Mouse (Mus musculus) hematopoietic stem cell, adult 5-6 weeks (primary cell): ENCODE data around the gene Auh. TPM values are rescaled to one million over a fixed set of nuclear protein-coding genes. Genes with fewer than 3 reads are reported as not detected.
A peak's percentile ranks its signal among the peaks of the same experiment; 100 is the strongest.

Source experiments
- ATAC-seq, 2 experiments: fragments of 125-278 bp in 1 of 2; replicated peaks in 1 of 2; 2 replicates each; pipeline ENCODE4 v1.8.0; 2016 to 2017; ENCODE audit warnings: inconsistent platforms in 2 of 2, mild to moderate bottlenecking in 2 of 2, moderate number of reproducible peaks in 2 of 2, low read depth in 1 of 2, moderate TSS enrichment in 1 of 2; ENCODE audit not compliant: low FRiP score in 2 of 2, poor library complexity in 2 of 2, severe bottlenecking in 2 of 2, insufficient read depth in 1 of 2, low TSS enrichment in 1 of 2
- total RNA-seq: library from RNA; stranded (forward); fragments of 172-1452, 232-1000 nt; gene quantifications from 2 replicates; pipeline ENCODE4 v1.2.3, GENCODE M21; 2017

Auh gene
- 43.3 and 45.4 TPM in 2 replicates for total RNA-seq

DNA sequence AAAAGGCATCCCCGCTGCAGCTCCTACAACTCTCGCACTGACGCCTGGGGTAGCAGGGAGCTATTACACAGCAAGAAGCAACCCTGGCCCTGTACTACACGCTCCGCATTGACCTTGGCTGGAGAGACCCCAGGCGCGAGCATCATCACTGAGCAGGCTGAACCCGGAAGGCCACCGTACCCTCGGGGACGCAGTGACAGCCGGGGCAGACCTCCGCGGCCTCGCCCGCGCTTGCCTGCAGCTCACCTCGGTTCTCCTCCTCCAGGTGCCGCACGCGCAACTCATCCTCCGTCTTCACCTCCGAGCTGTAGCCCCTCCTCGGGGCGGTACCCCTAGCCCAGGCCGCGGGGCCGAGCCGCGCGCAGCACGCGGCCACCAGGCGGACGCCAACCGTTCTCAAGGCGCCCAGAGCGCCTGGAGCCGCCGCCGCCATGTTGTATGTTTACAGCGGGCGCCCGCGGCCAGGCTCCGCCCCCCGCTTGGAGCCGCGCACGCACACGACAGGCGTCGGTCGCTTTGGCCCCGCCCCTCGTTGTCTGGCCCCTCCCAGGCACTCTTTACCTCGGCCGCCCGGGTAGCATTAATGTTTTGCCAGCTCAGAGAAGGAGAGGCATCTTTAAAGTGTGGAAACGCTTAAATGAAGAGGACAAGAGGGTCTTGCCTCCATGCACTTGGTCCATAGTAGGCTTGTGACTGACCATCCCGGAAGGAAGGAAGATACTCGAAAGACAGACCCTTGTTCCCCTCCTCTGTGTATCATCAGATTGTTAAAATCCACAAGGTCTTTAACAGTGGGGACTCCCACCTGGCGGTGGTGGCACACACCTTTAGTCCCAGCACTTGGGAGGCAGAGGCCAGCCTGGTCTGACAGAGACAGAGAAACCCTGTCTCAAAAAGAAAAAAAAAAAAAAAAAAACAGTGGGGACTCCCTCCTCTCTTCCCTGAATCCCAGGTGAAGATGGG is at the start of gene Auh:
Gene Auh, minus strand, starts transcription at position 473 of the 963 bp plus-strand sequence.
- ATAC-seq = peak; percentile 89 to 96

DNA sequence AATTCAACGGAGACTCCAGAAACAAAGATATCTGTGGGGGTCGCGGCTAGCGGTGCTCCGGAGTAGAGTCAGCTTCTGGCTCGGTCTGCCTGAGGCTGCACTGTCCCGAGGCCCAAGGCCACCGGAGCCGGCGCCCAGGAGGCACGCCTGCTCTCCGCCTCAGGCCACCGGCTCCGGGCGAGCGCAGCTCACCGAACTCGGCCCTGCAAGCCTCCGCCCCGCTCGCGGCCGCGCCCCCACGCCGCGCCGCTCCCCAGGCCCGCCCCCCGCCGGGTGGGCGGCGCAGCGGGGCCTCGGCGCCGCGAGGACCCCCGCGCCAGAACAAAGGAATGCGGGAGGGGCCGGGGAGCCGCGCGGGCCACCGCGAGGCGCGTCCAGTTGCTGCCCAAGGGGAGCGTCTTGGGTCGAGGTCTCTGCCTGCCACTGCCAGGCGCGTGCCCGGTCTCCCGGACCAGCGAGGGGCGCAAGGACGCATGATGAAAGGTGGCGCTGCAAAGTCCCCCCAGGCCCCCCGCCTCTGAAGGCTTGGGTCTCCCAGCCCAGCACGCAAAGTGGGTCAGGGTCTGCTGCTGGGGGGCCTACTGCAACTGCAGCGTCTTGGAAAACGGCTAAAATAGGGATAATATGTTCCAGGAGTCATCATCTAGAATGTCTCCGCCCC is 49.0 kb upstream of the Auh start:
- ATAC-seq = no peak

DNA sequence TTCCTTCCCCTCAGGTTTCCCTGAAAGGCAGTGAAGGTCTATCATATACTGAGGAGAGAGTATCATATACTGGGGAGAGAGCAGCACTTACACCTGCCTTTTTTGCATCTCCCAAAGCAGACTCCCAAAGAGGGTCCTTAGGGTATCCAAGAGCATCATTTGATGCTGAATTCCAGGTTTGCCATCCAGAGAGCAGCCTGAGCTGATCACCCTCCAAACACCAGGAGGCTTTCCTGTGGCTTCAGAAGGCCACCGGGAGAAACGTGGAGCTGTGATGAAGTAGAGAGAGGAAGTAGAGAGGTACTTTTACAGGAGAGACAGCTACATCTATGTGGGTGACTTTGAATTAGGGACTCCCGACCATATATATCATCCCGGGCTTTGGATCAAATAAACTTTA is 48.3 kb upstream of the Auh start:
- no peak for ATAC-seq

DNA sequence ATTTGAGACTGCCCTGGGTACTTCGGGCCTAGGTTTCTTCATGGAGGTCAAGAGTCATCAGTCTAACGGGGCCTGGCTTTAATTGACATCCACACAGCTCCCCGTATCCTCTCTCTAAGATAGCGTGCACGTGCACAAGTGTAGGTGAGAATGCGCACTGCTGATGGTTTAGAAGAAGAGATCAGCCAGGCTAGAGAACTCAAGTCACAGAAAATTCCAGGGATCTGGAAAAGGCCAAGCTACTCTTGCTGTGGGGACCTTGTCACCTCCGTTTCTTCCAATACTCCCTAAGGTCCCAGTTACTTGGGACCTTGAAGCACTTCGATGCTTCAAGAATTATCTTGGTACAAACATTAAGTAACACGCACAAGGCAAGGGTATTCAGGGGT is 47.7 kb upstream of the Auh start:
- no peak for ATAC-seq

DNA sequence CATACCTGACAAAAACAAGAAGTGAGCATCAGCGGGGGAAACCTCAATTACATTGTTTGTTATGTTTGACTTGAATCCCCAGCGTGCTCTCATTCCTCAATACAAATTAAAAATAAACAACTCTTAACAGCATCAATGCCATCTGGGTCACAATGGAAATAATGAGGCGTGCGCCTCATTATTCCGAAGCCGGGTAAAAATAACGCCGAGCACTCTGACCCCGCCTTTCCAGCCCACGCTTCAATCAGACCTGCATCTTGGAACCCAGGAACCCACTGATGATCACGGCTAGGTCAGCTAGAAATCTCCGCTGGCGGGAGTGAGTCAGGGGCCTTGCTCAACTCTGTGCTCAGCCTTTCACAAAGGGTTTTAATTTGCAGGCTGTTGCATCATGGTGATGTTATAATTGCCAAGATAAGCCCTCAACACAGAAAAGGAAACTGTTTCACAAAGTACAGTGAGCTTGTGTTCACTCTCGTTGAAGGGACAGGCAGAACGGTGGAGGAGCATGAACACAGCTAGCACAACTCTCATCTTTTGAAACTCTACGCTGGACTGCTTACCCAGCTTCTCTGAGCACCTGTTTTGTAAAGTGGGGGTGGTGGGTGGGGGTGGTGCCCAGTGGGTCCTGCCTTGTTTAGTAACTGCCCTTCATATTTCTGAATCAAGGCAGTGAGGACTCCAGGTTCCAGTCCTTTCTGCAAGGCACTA is 47.2 kb upstream of the Auh start:
- no peak; a peak in 1 of 4 replicates for ATAC-seq

DNA sequence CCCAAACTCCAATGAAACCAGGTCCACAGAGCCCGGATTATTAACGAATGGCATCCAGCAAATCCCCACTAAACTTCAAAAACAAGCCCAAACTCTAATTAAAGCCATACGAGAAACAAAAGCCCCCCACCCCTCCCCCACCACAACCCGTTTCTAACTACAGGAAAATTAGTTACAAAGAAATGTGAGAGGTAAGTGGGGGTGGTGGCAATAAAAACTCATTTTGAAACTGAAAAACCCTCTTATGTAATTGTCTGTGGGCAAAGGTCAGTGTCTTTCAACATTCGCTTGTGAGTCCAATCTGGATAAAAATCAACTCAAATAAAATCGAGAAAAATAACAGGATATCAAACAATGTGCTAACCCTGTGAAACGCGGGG is 46.6 kb upstream of the Auh start:
- ATAC-seq = no peak

DNA sequence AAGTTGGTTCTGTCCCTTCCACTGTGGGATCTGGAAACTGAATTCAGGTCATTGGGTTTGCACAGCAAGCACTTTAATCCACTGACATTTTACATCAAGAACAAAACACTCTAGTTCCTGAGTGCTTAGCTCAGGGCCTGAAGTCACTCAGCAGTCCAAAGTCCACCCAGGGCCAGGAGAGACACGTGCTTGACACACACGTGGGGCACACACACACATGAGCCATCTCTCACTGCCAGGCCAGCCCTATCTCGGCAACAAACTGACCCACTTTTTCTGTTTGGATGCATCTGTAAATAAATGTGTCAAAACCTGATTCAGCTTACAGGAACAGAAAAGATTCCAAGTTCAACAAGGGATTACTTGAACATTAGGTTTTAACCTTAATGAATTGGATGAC is 45.2 kb upstream of the Auh start:
- no peak for ATAC-seq

DNA sequence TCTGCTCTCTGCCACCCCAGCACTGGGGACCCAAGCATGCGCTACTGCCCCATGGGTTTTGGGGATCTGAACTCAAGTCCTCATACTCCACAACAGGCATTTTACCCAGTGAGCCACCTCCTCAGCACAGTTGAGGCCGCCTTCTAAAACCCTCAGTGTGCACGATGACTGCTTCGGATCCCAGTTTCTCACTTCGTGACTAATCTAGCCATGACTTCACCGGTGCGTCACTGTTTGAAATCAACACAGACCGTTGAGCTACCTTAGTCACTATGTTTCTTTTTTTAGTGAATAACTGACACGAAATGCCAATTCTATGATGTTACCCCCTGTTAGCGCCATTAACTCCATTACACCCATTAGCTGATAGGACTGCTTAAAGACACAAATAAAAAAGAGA is 43.9 kb upstream of the Auh start:
- no peak for ATAC-seq

DNA sequence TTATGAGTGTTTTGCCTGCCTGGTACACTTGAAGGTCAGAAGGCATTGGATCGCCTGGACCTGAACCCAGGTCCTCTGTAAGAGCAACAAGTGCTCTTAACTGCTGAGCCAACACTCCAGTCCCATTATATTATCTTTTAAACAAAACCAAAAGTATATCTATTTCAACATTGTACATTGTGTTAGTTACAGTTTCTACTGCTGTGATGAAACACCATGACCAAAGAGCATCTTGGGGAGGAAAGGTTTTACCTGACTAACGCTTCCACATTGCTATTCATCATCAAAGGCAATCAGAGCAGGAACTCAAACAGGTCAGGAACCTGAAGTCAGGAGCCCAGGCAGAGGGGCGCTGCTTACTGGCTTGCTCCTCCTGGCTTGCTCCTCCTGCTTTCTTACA is 43.1 kb upstream of the Auh start:
- no peak for ATAC-seq

DNA sequence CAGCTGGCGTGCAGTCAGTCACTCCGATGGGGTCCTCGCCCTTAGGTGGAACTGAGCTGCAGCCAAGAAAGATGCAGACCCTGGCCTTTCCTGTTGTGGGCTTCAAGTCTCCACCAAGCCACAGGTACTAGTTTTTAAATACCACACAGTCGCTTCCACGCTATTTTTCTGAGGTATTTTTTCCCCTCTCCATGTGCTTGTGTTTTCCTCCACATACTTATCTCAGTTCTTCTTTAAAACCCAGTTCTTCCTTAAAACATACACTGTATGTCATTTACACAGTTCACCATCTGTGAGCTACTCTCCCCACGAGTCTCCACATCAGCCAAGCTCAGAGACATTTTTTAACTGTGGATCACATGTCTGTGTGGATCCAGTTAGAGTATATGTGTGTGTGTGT is 41.4 kb upstream of the Auh start:
- no peak for ATAC-seq

DNA sequence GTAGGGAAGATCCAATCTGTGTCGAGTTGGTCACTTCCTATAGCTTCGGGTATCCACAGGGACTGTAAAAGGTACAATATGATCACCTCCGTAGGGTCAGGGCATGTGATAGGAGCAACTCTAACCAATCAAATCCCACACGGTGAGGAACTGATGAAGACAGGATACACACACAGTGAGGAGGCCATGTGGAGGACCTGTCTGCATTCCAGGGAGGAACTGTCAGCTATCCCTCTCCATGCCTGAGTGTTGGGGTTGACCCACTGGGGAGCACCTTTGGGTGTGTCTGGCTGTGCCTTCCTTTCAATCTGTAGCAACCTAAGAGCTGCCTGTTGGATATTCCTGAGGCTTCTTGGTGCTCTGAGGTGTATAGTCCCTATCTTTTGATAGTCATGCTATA is 33.4 kb upstream of the Auh start:
- no peak for ATAC-seq

DNA sequence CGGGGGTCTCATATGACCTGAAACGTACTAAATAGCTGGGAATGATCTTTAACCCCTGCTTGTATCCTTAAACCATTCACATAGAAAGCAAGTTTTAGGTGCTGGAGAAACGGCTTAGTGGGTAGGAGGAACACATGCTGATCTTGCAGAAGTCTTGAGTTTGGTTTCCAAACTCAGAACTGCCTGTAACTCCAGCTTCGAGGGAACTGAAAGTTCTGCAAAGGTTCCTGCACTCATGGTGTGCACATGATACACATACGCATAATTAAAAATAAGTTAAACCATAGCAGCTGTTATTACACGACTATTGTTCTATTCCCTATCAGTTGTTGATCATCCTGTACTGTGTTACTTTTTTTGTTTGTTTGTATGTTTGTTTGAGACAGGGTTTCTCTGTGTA is 32.9 kb upstream of the Auh start:
- no peak for ATAC-seq

DNA sequence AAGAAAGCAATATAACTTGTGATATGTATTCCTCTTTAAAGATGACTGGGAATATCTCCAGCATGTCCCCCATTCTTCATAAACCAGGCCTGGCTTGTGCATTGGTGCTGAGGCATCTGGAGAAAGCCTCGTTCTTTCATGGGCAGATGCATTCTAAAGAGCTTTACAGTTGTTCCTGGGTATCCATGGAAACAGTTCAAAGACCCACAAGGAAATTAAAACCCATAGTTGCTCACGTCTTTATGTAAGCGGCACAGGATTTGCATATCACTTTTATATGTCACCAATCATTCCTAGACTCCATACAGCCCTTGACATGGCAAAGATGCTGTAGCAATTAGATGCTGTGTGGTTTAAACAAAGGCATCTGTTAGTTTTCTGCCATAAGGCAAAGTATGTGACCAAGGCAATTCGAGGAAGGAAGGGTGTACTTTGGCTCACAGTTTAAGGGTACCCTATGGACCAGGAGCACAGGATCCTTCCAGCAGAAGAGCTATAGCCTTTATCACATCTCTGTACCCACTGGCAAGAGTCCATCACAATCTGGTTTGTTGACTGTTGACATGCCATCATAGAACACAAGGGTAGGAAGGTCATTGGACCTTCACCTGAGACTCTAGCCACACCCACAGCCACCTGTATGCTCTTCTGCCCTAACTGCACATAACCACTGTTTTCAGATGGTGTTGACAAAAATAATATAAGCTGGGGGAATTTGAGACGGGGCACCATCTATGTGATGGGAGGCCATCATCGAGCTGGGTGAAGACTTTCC is 24.5 kb upstream of the Auh start:
- no peak for ATAC-seq

DNA sequence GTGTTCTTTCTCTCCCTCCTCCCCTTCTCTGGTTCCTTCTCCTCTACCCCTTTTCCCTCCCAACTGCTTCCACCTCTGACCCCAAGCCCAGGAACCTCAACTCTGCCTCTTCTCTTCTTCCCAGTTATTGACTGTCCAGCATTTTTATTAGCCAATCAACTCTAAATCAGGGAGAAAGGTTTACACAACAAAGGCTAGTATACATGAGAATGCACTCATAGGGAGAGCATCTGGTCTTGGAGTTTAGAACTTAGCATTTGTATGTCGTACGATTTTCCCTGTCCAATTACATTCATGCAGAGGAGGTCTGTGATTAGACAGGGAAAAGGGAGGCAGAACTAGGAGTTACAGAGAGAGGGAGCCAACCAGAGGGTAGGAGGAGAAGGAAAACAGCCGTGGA is 19.7 kb upstream of the Auh start:
- no peak for ATAC-seq

DNA sequence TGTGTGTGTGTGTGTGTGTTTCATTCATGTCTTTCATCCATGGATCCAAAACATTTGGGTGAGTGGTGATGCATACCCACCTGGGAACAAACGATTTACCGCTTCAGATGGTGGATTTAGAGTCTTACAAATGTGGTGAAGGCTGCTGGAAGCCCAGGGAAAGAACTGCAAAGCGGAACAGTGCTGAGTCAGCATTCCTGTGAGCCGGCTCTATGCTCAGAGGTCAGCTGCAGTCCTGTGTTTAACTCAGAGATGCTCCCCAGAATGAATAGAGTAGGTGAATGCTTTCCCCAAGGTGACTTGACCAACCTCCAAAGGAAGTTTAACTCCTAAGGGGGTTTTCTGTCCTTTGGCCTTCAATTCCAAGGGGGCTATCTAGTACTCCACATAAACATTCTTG is 18.1 kb upstream of the Auh start:
- no peak for ATAC-seq

DNA sequence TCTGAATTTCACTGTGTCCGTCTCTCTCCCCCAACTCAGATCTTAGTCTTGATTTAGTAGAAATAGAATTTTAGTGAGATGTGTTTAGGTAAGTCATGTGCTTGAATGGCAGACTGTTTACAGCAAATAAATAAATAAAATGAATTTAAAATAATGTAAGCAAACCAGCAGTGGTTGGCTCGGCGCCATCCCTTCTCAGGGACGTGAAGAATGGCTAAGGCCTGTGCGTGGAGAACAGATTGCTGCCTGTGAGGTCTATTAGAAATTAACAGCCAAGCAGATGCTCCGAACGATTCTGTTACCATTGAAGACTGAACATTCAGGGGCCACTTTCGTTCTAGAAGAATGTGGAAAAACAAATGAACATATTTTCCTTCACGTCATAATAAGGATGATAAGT is 16.3 kb upstream of the Auh start:
- no peak for ATAC-seq

DNA sequence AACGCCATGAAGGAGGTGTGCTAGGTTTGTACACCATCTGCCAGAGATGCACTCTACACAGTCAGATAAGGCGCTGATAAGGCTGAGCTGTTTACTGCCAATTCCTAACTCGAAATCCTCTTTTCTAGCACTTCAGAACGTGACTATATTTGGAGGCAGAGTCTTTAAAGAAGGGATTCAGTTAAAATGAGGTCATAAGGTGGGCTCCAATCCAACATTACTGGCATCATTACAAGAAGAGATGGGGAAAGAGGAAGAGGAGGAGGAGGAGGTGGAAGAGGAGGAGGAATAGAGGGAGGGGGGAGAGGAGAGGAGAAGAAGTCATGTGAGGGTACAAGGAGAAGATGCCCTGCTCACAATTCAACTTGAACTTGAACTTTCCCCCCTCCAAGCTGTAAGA is 14.6 kb upstream of the Auh start:
- ATAC-seq = no peak
